Mouse (Mus musculus) cerebellum, postnatal 10 days (tissue): Measurements from ENCODE around the gene Gm11757.
"Not testable (repeated sequence)": the region's sequence is repeated elsewhere in the genome, so short reads cannot be mapped to it uniquely, and the experiment has no call there.

ENCODE experiments used
- DNase-seq, 2 experiments: peaks; one replicate each; pipeline ENCODE4 v3.0.0; 2021; ENCODE audit warnings: mixed read lengths in 2 of 2

Gm11757 gene

GRCm38 (mm10) chr4:73891012-73891411, at the start of gene Gm11757:
Gene Gm11757 (minus strand): TSS chr4:73891112.
- DNase-seq: not testable (repeated sequence)

GRCm38 (mm10) chr4:73920660-73921059, 29.7 kb upstream of the Gm11757 start, which contains the start of gene Gm11756:
Gene Gm11756 (minus strand): TSS chr4:73920760.
- DNase-seq: not testable (repeated sequence)

- not testable (repeated sequence) for DNase-seq
Measured at GRCm38 (mm10) chr4:73905853-73906252, 14.9 kb upstream of the Gm11757 start, which contains the start of gene Gm13871. Gene Gm13871 (minus strand): TSS chr4:73905953.

GRCm38 (mm10) chr4:73876166-73876565, 14.7 kb downstream of the Gm11757 start, which contains the start of gene Gm11758:
Gene Gm11758 (minus strand): TSS chr4:73876266.
- DNase-seq: not testable (repeated sequence)
